Mouse (Mus musculus) heart, postnatal 14 days (tissue): ENCODE measurements around the gene Cept1. TPM values are rescaled to one million over a fixed set of nuclear protein-coding genes. Genes with fewer than 3 reads are reported as not detected.

ENCODE experiments used
- total RNA-seq, 2 experiments: library from RNA; stranded (reverse); gene quantifications; 2 replicates each; pipeline ENCODE4 v1.2.3; 2021

Gene Cept1
- total RNA-seq, 2 experiments from 2014 or later: 20.1 to 21.4 TPM

Other genes starting within 250 kb of the Cept1 start
- not detected for gene Chil6, start 141.6 kb downstream of the Cept1 start, total RNA-seq
- under 1 TPM; 0.72 to 0.93 TPM for gene Dennd2d, start 65.4 kb downstream of the Cept1 start, total RNA-seq
- gene Dram2, start within 50 bp of the Cept1 start, total RNA-seq: 10 to 100 TPM; 82.1 to 92.4 TPM
- 10 to 100 TPM; 13.1 to 13.8 TPM for gene Lrif1, start 137.2 kb upstream of the Cept1 start, total RNA-seq
- 1 to 10 TPM; 4.0 to 5.4 TPM for gene Cd53, start 242.3 kb upstream of the Cept1 start, total RNA-seq